Mouse (Mus musculus): ENCODE data around the gene Gm43302.
"Not testable (repeated sequence)": the region's sequence is repeated elsewhere in the genome, so short reads cannot be mapped to it uniquely, and the experiment has no call there.

DNA sequence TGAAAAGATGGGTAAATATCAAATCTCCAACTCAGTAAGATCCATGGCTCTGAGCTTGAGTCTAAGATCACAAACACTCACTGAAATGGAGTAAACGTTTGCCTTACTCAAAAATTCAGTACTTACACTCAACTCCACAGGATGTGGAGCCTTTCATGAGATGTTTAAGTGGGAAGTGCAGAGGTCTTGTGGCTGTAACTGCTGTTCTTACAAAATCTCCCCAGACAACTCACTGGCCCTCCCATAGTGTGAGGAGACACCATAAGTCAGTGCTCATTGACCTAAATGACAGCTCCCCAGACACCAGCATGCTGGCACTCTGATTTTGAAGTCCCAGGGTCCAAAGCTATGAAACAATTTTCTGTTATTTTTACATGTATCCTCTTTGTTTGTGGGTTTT, 15.7 kb upstream of the Gm43302 start:
- TF ChIP-seq CTCF, POLR2A (IDR thresholded peaks at IDR 0.05; ENCODE audit: insufficient read depth, low read depth, low read length): not testable (repeated sequence)
